Mouse (Mus musculus) cerebellum, adult 8-10 months (tissue): ENCODE measurements at regions not wholly inside any gene's neighbourhood (a gene's known extent, or its start where the extent isn't known, plus 50 kb on each side); places are given as distances from the start of the nearest gene placed in this dataset.
A peak's percentile ranks its signal among the peaks of the same experiment; 100 is the strongest.

Experiments used
- DNase-seq: peaks from one replicate; pipeline ENCODE4 v3.0.0; 2022

GRCm38 (mm10) chr1:6928658-6929057, 2121.0 kb downstream of the Gm37988 start:
- no peak for DNase-seq

GRCm38 (mm10) chr1:6931876-6932275, 2124.2 kb downstream of the Gm37988 start:
- DNase-seq = no peak

- no peak for DNase-seq
These were observed 2162.1 kb downstream of the Gm37988 start for GRCm38 (mm10) chr1:6969838-6970237.

- DNase-seq = no peak
These were observed 2166.1 kb downstream of the Gm37988 start for GRCm38 (mm10) chr1:6973749-6974327.

GRCm38 (mm10) chr1:6979626-6980025, 2171.9 kb downstream of the Gm37988 start:
- DNase-seq = no peak

GRCm38 (mm10) chr1:6984226-6984625, 2176.5 kb downstream of the Gm37988 start:
- DNase-seq = no peak

- DNase-seq = no peak
These were observed 2189.9 kb downstream of the Gm37988 start for GRCm38 (mm10) chr1:6997611-6998010.

GRCm38 (mm10) chr1:7010184-7010583, 2202.5 kb downstream of the Gm37988 start:
- peak; percentile 14 for DNase-seq
